Mouse (Mus musculus) mesoderm, embryonic 11.5 days (tissue): ENCODE data around the gene Klk15.
A peak's percentile ranks its signal among the peaks of the same experiment; 100 is the strongest.
"Not testable (repeated sequence)": the region's sequence is repeated elsewhere in the genome, so short reads cannot be mapped to it uniquely, and the experiment has no call there.

Source experiments
- DNase-seq: peaks from one replicate; pipeline ENCODE4 v3.0.0-alpha.2; 2012; ENCODE audit warnings: low read depth, low spot score

The Klk15 gene

DNA sequence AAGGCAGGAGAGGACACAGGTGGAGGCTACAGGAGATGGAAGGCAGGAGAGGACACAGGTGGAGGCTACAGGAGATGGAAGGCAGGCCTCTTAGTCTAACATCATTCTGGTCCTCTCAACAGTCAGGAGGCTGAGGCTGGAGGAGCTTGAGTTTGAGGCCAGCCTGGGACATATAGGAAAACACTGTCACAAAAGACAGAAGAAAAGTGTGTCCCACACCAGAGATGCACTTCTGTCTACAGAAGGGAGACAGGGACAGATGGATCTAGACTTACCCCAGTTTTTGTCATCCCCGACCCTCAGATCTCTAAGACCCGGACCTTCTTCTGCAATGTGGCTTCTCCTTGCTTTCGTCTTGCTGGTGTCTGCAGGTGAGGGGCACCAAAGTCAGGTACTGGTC lies at the start of gene Klk15:
Klk15 (plus strand) TSS at position 301 of the 400 bp plus-strand sequence.
- DNase-seq = no peak

DNA sequence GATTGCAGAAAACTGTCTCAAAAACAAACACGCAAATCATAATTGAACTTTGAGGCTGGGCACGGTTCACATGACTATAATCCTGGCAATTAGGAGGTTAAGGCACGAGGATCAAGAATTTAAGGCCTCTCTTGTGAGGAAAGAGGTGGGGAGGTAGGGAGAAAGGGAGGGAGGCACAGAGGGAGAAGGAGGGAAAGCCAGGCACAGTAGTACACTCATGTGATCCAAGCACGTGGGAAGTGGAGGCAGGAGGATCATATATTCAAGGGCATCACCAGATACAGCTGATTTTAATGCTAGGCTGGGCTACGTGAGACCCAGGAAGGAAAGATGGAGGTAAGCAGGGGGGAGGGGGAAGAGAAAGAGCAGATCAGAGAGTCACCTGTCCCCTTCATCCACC lies 42.2 kb upstream of the Klk15 start:
- DNase-seq = no peak

DNA sequence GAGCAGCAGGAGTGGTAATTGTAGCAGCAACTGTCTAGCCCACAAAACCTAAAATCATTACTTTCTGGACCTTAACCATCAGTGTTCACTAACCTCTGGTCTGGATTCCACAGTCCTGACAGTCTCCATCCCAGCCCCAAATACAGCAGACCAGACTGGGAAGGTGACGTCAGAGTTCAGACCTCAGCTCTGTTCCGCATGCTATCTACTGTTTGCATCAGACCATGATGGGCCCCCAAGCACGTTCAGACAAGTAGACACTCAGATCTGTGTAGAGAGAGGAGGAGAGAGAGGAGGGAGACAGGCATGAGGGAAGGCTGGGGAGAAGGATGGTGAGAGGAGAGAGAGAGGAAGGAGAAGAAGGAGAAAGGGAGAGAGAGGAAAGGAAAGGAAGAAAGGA lies 41.8 kb upstream of the Klk15 start:
- no peak for DNase-seq

DNA sequence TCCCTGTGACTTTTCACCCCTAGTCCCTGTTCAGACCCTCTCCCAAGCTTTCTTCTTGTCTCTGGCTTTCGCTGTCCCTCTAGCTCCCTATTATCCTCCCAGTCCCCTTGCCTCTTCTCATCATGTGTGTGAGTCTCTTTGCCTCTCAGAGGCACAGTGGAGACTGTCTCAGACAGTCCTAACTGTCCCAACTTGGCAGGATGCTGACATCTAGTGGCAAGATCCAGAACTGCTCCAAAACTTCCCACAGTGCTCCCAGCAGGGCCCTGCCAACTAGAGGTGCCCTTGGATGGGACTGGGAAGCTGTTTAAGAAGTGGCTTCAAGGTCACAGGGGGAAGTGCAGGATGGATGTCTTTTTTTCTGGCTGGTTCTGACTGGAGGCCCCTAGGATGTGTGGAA lies 38.7 kb upstream of the Klk15 start:
- DNase-seq = peak; percentile 87

DNA sequence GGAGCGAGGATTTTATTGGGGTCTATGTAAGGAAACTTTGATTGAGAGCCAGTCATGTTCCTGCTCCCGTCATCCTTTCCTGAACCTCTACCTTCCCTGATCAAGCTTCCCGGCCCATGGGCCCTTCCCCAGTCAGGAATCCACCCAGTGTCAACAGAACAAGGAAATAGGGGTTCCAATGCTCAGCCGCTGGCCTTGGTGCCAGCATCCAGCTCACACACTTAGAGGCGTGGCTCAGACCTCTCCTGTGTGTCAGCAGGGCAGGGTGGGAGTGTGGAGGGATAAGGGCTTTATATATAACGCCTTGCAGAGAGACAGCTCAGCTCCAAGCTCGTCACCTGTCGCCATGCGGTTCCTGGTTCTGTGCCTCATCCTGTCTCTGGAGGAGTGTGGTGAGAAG lies 18.7 kb upstream of the Klk15 start:
- no peak for DNase-seq

DNA sequence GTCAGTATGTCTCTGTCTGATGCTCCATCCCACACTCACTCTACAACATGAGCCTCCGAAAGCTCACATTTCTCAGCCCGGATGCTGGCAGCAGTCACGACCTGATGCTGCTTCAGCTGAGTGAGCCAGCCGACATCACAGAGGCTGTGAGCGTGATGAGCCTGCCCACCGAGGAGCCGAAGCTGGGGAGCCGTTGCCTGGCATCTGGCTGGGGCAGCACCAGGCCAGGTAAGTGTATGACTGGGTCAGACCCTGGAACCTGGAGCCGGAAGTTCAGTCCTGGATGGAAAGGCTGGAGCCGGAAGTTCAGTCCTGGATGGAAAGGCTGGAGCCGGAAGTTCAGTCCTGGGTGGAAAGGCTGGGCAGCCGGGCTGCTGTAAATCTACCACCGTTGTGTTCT lies 15.1 kb upstream of the Klk15 start:
- no peak for DNase-seq

DNA sequence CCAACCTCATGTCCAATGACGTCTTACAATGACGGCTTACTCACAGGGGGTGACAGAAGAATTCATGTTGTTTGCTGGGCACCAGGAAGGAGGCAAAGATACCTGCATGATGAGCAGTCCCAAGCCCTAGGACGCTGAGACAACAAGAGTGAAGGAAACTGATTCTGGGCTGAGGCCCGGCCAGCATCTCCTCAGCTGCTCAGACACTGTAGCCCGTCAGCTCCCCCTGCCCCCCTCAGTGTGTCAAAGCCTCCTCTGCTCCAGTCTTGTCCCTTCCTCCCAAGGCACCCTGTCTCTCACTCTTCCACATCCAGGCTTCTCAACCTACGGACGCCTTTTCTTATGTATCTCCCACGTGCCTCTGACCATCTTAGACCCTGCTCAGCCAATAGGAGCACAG lies 14.7 kb upstream of the Klk15 start:
- no peak for DNase-seq

DNA sequence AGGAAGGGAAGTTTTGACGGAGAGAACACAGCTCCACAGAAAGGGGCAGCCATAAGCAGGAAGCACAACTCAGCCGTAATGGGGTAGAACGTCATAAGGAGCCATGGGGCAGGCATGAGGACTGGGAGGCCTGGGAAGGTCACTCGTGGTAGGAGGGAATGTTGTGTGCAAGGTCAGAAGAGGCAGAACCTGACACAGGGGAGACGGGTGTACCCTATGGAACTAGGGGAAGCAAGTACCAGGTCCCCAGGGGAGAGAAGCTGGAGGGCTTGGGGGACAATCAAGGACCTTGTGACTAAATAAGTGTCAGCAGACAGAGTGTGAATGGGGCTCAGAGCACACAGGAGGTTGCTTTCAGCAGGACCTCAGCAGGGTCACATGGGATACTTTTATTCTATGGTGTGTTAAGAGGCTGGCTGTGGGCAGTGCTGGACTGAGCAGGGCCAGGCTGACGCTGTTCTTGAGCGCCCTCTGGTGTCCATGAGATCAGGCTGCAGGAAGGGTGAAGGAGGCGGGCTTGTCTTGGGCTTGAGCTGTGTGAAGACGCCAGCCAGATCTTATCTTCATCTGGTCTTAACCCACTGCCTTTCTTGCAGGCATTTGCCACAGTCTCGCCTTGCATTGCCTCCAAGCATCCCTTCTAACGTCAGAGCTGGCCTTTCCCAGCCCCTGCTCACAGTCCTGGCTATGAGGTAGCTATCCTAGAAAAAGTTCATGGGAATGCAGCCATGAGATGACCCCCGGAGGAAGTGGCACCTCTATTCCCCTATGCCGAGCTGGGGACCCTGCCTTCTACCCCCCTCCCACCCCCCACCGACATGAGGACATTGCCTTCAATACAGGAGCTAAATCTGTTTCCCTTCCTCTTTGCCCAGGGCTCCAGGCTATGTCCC lies 13.7 kb upstream of the Klk15 start:
- peak; percentile 85 for DNase-seq

DNA sequence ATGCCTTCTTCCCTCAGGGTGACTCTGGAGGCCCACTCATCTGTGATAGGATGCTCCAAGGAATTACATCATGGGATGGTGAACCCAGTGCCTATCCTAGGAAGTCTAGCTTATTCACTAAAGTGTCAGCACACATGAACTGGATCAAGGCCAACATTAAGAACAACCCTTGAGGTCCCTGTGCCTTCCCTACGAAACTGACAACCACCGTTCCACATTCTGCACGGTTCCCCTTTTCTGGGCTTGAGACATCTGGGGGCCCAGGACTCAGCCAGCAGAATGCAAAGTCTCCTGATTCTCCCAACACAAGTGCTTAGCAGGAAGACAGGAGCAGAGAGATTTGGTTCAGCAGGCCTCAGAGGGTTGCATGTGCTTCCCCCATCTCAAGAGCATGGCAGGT lies 13.0 kb upstream of the Klk15 start:
- no peak for DNase-seq

DNA sequence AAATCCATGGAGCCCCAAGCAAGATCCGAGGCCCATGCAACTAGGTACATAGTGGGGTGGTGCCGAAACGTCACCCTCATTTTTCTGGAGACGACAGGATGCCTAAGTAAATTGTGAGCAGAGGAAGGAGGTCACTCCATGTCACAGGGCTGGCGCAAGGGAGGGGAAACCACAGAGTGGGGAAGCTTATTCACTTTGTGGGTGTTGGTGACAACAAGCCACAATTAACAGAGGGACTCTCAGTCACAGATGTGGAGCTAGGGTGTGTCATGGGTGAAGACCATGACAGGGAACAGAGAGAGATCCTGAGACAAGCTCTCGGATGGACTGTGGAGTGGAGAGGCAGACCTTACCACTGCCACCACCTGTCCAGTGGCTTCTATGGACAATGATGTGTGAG lies 12.5 kb upstream of the Klk15 start:
- DNase-seq = no peak

DNA sequence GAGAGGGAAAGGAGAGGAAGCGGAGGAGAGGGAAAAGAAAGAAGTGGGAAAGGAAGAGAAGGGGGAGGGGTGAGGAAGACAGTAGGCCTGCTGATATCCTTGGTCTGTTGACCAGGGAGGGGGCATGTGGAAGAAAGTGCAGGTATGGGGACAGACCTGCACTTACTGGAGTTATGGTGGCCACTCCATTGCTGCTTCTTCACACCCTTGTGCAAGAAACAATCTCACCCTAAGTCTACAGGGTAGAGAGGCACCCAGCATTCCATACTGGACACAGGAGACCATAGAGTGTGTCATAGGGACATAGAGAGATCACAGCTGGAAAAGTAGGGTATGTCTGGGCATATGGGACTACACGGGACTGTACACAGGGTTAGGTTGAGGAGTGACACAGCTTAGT lies 11.6 kb upstream of the Klk15 start:
- DNase-seq = no peak

DNA sequence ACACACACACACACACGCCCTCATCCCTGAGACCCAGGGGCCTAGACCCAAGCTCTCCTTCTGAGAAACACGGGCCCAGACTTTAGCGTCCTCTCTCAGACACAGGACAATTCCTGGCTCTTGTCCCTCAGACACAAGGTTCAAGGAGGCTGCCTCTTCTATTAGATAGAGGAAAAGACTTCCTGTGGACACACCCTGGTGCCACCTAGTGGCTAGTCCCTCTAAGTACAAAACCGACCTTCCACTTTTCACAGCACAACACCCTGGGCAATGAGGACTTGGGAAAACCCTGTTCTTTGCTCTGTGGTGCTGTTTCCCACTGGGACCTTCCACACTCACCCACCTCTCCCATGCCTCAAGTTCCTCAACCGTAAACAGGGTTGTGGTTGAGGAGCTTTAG lies 7.6 kb upstream of the Klk15 start:
- peak; percentile 26 for DNase-seq

DNA sequence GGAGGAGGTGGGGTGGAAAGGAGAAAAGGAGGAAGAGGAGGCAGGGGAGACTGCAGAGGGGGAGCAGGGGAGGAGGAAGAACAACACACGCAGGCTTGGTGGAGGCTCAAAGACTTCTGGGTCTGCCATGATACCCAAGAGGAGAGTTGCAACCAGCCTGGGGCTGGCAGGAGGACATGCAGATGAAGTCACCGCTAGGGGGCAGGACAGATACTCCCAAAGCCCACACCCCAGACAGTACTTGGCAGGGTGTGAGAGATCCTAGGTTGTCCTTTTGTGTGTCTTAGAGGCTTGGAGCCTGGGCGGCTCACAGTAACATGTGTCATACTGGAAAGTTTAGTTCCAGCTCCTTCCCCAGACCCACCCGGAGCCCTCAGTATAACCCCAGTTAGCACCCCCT lies 5.0 kb upstream of the Klk15 start:
- DNase-seq = peak; percentile 29

DNA sequence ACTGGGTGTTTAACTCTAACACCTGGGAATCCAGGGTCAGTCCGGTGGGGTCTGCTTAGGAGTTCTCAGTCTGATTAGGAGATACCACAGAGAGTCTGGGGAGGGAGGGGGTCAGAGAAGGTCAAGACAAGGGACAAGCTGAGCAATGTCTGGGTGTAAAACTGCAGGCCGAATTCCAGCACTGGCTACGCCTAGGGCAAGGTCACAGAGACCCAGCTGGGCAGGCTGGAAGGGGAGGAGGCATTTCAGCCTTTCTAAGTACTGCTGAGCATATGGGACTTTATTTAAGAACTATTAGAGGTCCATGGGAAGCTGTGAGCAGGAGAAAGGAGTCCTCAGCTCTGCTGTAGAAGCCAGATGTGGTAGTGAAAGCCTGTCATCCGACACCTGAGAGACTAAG lies 1.2 kb upstream of the Klk15 start:
- no peak for DNase-seq

DNA sequence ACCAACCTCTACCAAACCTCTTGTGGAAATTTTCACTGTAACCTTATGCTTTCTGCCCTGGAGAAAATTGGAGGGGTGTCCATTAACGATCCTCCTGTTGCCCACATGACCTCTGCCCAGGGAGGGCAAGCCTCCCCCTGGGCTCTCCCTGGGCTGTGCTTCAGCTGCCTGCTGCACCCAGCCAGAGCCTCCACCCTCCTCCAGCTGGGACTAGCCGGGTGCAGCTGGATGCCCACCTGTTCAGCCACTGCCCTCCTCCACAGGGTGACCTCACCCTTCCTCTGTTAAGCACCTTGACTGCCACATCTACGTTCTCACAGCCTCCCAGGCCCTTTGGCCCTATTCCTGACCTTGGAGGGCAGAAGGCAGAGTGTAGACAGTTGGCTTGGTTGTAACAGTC lies 1.2 kb downstream of the Klk15 start:
- DNase-seq = no peak

DNA sequence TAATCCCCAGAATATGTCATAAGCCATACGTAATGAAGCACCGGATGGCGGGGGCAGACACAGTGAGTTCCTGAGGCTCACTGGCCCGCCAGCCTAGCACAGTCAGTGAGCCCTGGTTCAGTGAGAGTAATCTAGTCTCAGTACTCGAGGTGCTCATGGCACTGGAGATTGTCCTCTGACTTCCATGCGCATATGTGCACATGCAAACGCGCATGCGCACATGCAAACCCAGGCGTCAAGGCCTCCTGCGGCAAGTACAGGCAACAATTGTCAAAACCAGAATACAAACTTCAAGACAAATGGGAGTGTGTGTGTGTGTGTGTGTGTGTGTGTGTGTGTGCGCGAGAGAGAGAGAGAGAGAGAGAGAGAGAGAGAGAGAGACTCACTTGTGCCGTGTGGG lies 3.0 kb downstream of the Klk15 start:
- no peak for DNase-seq

DNA sequence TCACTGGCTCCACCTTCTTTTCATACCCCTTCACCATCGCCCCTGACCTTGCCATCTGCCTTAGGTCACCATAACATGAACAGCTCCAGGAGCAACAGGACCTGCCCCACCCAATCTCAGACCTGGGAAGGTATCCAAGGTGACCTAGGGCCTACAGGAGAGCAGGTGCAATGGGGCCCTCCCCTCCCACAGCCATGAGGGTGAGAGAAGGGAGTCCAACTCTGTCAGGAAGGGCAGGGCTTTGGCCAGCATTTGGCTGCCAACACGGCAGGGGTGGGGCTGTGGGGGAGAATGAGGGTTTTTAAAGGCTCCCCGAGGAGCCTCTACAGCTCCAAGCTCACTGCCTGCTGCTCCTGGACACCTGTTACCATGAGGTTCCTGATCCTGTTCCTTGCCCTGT lies 8.8 kb downstream of the Klk15 start:
- not testable (repeated sequence) for DNase-seq

DNA sequence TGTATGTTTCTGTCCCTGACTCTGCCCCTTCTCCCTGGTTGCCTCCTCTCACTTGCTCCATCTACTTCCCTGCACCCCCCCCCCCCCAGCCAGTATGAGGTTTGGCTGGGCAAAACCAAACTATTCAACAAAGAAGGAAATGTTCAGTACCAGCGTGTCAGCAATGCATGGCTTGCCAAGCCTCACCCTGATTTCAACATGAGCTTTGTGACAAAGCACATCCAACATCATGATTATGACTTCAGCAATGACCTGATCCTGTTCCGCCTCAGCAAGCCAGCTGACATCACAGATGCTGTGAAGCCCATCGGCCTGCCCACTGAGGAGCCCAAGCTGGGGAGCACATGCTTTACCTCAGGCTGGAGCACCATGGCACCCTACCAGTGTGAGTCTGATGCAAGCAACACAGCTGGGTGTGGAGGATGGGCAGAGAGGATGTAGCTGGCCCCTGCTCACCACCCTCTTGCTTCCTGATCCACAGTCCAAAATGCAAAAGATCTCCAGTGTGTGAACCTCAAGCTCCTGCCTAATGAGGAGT lies 11.3 kb downstream of the Klk15 start:
- DNase-seq = no peak

DNA sequence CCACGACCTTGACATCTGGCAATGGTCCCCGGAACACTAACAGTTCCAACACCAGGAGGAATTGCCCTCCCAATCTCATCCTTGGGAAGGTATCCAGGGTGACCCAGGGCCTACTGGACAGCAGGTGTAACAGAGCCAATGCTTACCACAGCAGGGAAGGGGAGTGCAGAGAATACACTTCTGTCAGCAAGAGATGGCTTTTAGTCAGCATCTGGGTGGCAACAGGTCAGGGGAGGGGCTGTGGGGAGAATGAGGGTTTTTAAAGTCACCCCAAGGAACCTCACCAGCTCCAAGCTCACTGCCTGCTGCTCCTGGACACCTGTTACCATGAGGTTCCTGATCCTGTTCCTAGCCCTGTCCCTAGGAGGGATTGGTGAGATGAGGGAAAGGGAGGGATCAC lies 16.8 kb downstream of the Klk15 start, which contains the start of gene Klk1b8:
Klk1b8 (plus strand) TSS at position 301 of the 400 bp plus-strand sequence.
- no peak for DNase-seq

DNA sequence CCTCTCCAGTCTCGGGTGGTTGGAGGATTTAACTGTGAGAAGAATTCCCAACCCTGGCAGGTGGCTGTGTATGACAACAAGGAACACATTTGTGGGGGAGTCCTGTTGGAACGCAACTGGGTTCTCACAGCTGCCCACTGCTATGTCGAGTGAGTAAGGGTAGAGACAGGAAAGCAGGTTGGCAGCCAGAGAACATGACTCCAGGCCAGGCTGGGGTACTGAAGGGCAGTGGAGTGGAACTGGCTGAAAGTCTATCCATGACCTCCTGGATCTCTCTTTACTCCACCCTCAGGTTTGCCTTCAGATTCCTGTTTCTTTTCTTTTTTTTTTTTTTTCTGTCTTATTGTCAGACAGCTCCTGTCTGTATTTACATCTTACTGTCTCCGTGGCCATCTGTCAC lies 19.2 kb downstream of the Klk15 start:
- no peak for DNase-seq

DNA sequence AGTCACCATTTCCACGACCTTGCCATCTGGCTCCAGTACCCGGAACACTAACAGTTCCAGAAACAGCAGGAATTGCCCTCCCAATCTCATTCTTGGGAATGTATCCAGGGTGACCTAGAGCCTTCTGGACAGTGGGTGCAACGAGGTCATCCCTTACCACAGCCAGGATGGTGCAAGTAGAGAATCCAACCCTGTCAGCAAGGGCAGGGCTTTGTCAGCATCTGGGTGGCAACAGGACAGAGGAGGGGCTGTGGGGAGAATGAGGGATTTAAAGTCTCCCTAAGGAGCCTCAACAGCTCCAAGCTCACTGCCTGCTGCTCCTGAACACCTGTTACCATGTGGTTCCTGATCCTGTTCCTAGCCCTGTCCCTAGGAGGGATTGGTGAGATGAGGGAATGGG lies 32.9 kb downstream of the Klk15 start, which contains the start of gene Klk1b1:
Klk1b1 (plus strand) TSS at position 301 of the 400 bp plus-strand sequence.
- DNase-seq = no peak

DNA sequence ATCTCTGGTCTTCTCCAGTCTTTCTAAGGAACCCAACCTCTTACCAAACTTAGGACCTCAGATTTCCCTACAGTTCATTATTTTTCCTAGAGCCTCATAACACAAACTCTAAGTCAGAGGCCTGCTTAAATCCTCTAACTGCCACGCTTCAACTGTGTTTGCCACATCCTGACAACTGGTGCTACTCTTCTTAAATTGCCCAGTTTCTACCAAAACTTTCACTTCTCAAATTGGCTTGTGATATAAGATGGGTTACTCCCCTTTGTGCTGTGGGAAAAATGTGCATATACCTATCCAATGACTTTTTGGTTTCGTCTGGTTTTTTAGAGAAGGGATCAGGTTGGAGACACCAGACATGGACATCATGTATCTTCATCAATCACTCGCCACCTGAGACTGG lies 33.5 kb downstream of the Klk15 start:
- DNase-seq = no peak

DNA sequence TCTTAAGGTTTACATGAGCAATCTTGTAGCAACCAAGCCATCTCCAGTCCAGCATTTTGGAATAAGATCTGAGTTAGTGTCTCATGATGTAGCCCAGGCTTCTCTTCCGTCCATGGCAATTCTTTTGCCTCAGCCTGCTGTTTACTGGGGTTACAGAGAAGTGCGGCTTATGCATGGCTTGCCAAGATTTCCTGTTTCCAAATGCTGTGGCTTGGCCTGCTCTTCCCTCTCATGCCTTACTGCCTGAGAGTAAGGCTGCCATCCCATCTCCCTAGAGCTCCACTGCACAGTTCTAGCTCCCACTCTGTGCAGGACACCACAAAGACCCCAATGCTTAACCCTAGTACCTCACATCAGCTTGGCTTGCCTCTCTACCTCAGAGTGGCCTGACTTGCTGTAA lies 34.1 kb downstream of the Klk15 start:
- DNase-seq = no peak
